Mouse (Mus musculus): ENCODE data around the gene Slc35f6.

DNA sequence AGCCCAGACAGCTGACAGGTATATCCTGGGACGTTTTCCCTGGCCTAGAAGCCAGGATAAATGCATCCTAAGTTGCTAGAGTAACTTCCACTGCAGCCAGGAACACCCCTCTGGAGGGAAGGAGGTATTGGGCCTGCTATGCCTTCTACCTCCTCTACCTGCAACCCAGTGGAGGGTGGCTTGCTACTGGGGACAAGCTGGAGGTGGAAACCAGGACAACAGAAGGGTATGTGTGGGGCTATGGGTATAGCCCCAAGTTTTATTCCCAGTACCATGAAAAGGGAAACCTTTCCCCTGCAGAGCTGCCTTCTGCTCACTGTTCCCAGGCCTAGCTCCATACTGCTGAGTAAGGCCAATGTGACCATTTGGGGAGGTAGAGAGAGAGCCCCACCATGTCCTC, 23.4 kb upstream of the Slc35f6 start:
- TF ChIP-seq CTCF (conservative IDR thresholded peaks at IDR 0.05; ENCODE audit: low read length) (no peak), NANOG (IDR thresholded peaks at IDR 0.05; ENCODE audit: borderline replicate concordance, low read length) (no peak), POU5F1 (IDR thresholded peaks at IDR 0.05; ENCODE audit: borderline replicate concordance, low read length) (no peak)
